In the genomic region with DNA sequence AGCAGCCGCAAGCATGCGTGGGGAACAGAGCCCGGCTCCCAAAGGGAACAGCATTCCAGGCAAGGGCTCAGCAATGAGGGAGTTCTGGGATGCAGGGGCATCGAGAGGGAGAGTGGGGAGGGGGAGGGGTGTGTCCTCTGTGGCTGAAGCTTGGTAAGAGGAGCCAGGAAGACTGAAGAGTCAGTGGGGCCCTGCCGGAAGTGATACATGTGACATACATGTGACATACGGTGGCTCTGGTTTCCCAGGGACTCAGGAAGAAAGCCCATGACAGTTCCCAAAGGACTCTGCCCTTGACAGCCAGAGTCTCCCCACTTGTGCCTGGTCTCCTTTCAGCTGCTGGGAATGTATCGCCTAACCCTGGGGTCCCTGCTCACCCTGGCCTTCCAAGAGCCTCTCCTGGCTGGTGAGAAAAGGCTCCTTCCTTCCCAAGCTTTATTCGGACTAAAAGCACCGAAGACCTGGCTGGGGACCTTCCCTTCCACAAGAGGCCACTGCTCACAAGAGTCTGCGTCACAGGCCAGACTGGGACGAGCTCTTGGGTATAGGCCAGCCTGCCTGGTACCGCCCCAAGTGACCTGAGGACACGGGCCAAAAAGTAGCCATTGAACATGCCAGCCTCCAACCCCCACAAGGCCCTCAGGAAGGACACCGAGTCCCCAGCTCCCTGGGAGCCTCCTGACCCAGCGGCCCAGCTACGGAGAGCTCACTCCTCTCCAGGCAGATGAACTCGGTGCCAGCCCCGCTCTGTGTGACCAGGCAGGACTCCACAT, we compare ENCODE assay signal across 9 mouse cellular contexts. TPM values are rescaled to one million over a fixed set of nuclear protein-coding genes. Genes with fewer than 3 reads are reported as not detected.
A peak's percentile ranks its signal among the peaks of the same experiment; 100 is the strongest.
DNase-seq lines count a peak whose midpoint lies in the region; ATAC-seq and TF ChIP-seq lines count a peak whose summit lies in the region.
"Had no signal": no experiment of that assay in that cellular context is flagged by ENCODE, and none has a peak within 500 bp of the region (broad histone marks: within the 10 kb centered on the region; RNA-seq: fewer than 3 reads in every experiment).

No protein-coding gene starts in this region.

- peaks cover 73% of the 10 kb centered on the region for H3K4me1 ChIP-seq in heart, embryonic 10.5 days
- H3K4me1 ChIP-seq in liver, embryonic 12.5 days, result peaks cover 96% of the 10 kb centered on the region
- 0 out of 2 replicates have a peak, but pooled peaks cover 3% of the 10 kb centered on the region for H3K4me1 ChIP-seq in intestine, postnatal 0 days (replicated peaks; ENCODE audit: control insufficient read depth, insufficient read depth, low read length)

- H3K9ac ChIP-seq in liver, embryonic 12.5 days, result peak overlapping the region; percentile 6; the same call in 1 of the 2 replicates
- no peak overlapping the region for H3K9ac ChIP-seq in intestine, postnatal 0 days (ENCODE audit: low read depth, low read length)

- TF ChIP-seq CTCF in intestine, postnatal 0 days (IDR thresholded peaks at IDR 0.05; ENCODE audit: low read depth), result no peak

- ATAC-seq in liver, embryonic 12.5 days, result no peak
- no peak for ATAC-seq in intestine, postnatal 0 days

- H3K27me3 ChIP-seq in heart, embryonic 10.5 days (ENCODE audit: insufficient read depth, poor library complexity, severe bottlenecking), result no peaks in the 10 kb centered on the region
- H3K27me3 ChIP-seq in liver, embryonic 12.5 days (replicated peaks), result 0 out of 2 replicates have a peak, but pooled peaks cover 6% of the 10 kb centered on the region
- H3K27me3 ChIP-seq in intestine, postnatal 0 days (replicated peaks; ENCODE audit: control insufficient read depth, insufficient read depth, low read length), result no peaks in the 10 kb centered on the region

- H3K36me3 ChIP-seq in heart, embryonic 10.5 days, result no peaks in the 10 kb centered on the region
- H3K36me3 ChIP-seq in liver, embryonic 12.5 days, result 0 out of 2 replicates have a peak, but pooled peaks cover 6% of the 10 kb centered on the region
- H3K36me3 ChIP-seq in intestine, postnatal 0 days (ENCODE audit: control insufficient read depth, insufficient read depth), result no peaks in the 10 kb centered on the region

- no peak overlapping the region for H3K4me3 ChIP-seq in heart, embryonic 10.5 days
- no peak overlapping the region for H3K4me3 ChIP-seq in liver, embryonic 12.5 days
- H3K4me3 ChIP-seq in intestine, postnatal 0 days (ENCODE audit: low read depth, low read length), result no peak overlapping the region

- no peak overlapping the region for H3K4me2 ChIP-seq in liver, embryonic 12.5 days
- no peak overlapping the region for H3K4me2 ChIP-seq in intestine, postnatal 0 days (replicated peaks; ENCODE audit: low read depth)

- no peaks in the 10 kb centered on the region for H3K9me3 ChIP-seq in heart, embryonic 10.5 days
- H3K9me3 ChIP-seq in liver, embryonic 12.5 days (replicated peaks), result no peaks in the 10 kb centered on the region
- no peaks in the 10 kb centered on the region for H3K9me3 ChIP-seq in intestine, postnatal 0 days (ENCODE audit: control insufficient read depth)

- peak overlapping the region; percentile 83 for H3K27ac ChIP-seq in heart, embryonic 10.5 days
- H3K27ac ChIP-seq in liver, embryonic 12.5 days, result no peak overlapping the region; the same call in 1 of the 2 replicates
- H3K27ac ChIP-seq in intestine, postnatal 0 days (ENCODE audit: low read depth, low read length), result no peak overlapping the region

- 72% methylated on average over 18 of the region's 18 CpGs for WGBS in heart, embryonic 10.5 days
- 73% methylated on average over 18 of the region's 18 CpGs for WGBS in liver, embryonic 12.5 days (ENCODE audit: insufficient replicate concordance)
- 75% methylated on average over 18 of the region's 18 CpGs for WGBS in intestine, postnatal 0 days

- peak; percentile 57 for DNase-seq in lung, postnatal 36 days
- DNase-seq in lung, postnatal 4 days, result no peak
- peak; percentile 82 for DNase-seq in adrenal gland, postnatal 25 days
- DNase-seq in heart, embryonic 10.5 days (ENCODE audit: low spot score), result no peak
- DNase-seq in cerebellum, postnatal 10 days, result no peak
- DNase-seq in right cerebral cortex, postnatal 36 days (ENCODE audit: low spot score in 2 of 2), result no peak
- DNase-seq: thymus, postnatal 36 days had no signal

RNA-seq across cellular contexts. Expression of a gene that starts 24.1 kb away (rescaled TPM):
- total RNA-seq in adrenal gland, postnatal 25 days (2021), result 24.7 and 29.3 TPM in 2 replicates
- polyA plus RNA-seq in heart, embryonic 10.5 days (2016; fragmentation: Nextera tagmentation; extraction: Ambion mirVana), result 156 and 188 TPM in 2 replicates
- 305 and 313 TPM in 2 replicates for polyA plus RNA-seq in liver, embryonic 12.5 days (2016; fragmentation: Nextera tagmentation; extraction: Ambion mirVana)
- polyA plus RNA-seq in intestine, postnatal 0 days (2015; fragmentation: Nextera tagmentation; extraction: Ambion mirVana), result 39.0 and 39.8 TPM in 2 replicates

RNA-seq across cellular contexts. Expression of a gene that starts 44.5 kb away (rescaled TPM):
- 65.9 and 80.5 TPM in 2 replicates for total RNA-seq in adrenal gland, postnatal 25 days (2021)
- 139 and 162 TPM in 2 replicates for polyA plus RNA-seq in heart, embryonic 10.5 days (2016; fragmentation: Nextera tagmentation; extraction: Ambion mirVana)
- polyA plus RNA-seq in liver, embryonic 12.5 days (2016; fragmentation: Nextera tagmentation; extraction: Ambion mirVana), result 117 and 119 TPM in 2 replicates
- 62.8 and 63.5 TPM in 2 replicates for polyA plus RNA-seq in intestine, postnatal 0 days (2015; fragmentation: Nextera tagmentation; extraction: Ambion mirVana)

Comparison
In these comparisons a context has a peak if more than half of its experiments do, and no peak if none do; other contexts are left out.
1. DNase-seq: peak in lung, postnatal 36 days (single experiment) and adrenal gland, postnatal 25 days (single experiment); none in lung, postnatal 4 days (0 of 2), heart, embryonic 10.5 days (single experiment), cerebellum, postnatal 10 days (0 of 2) and right cerebral cortex, postnatal 36 days (0 of 2).